ENCODE assay signal across 8 mouse cellular contexts in genomic region chr2:144245464-144245863, GRCm38 (mm10). TPM values are rescaled to one million over a fixed set of nuclear protein-coding genes. Genes with fewer than 3 reads are reported as not detected.
DNase-seq lines count a peak whose midpoint lies in the region; ATAC-seq and TF ChIP-seq lines count a peak whose summit lies in the region.

No protein-coding gene starts in this region.

- no peaks in the 10 kb centered on the region for H3K9me3 ChIP-seq in liver, embryonic 16.5 days (replicated peaks; ENCODE audit: control insufficient read depth, low read length)
- H3K9me3 ChIP-seq in liver, embryonic 12.5 days (replicated peaks): no peaks in the 10 kb centered on the region
- no peaks in the 10 kb centered on the region for H3K9me3 ChIP-seq in lung, embryonic 14.5 days (ENCODE audit: low read depth, low read length)
- no peaks in the 10 kb centered on the region for H3K9me3 ChIP-seq in stomach, embryonic 15.5 days
- no peaks in the 10 kb centered on the region for H3K9me3 ChIP-seq in neural tube, embryonic 15.5 days (replicated peaks)

- intact Hi-C loops in gastrocnemius, adult 2 months (cut with DNase I): no loop called here
- intact Hi-C loops in gastrocnemius, postnatal 36 days (cut with DNase I): no loop called here

- H3K27ac ChIP-seq in gastrocnemius, adult 2 months: peak overlapping the region; percentile 71
- H3K27ac ChIP-seq in liver, embryonic 16.5 days (ENCODE audit: low read length): no peak overlapping the region
- no peak overlapping the region for H3K27ac ChIP-seq in liver, embryonic 12.5 days
- peak overlapping the region; percentile 39; the same call in 1 of the 2 replicates for H3K27ac ChIP-seq in lung, embryonic 14.5 days (ENCODE audit: low read depth)
- H3K27ac ChIP-seq in stomach, embryonic 15.5 days: 0 out of 2 replicates have a peak overlapping the region, but pooled peaks have one; percentile 5
- H3K27ac ChIP-seq in neural tube, embryonic 15.5 days (replicated peaks): no peak overlapping the region; the same call in 1 of the 2 replicates

- H3K4me1 ChIP-seq in liver, embryonic 16.5 days (ENCODE audit: control insufficient read depth, low read depth, low read length): no peaks in the 10 kb centered on the region; the same call in 1 of the 2 replicates
- H3K4me1 ChIP-seq in liver, embryonic 12.5 days: peaks cover 33% of the 10 kb centered on the region
- no peaks in the 10 kb centered on the region for H3K4me1 ChIP-seq in lung, embryonic 14.5 days (ENCODE audit: insufficient read depth)
- H3K4me1 ChIP-seq in stomach, embryonic 15.5 days: peaks cover 11% of the 10 kb centered on the region; the same call in 1 of the 2 replicates
- H3K4me1 ChIP-seq in neural tube, embryonic 15.5 days: no peaks in the 10 kb centered on the region

- TF ChIP-seq CTCF in gastrocnemius, adult 2 months (IDR thresholded peaks at IDR 0.05): no peak
- no peak for TF ChIP-seq CTCF in lung, embryonic 14.5 days (IDR thresholded peaks at IDR 0.05; ENCODE audit: low read depth)

- peak; percentile 75 for DNase-seq in gastrocnemius, adult 2 months
- no peak for DNase-seq in gastrocnemius, postnatal 36 days
- DNase-seq in lung, embryonic 14.5 days: peak; percentile 32
- no peak for DNase-seq in right cerebral cortex, postnatal 4 days

- peaks cover 12% of the 10 kb centered on the region for H3K36me3 ChIP-seq in liver, embryonic 16.5 days (ENCODE audit: control insufficient read depth, insufficient read depth)
- H3K36me3 ChIP-seq in liver, embryonic 12.5 days: peaks cover 18% of the 10 kb centered on the region
- peaks cover 15% of the 10 kb centered on the region for H3K36me3 ChIP-seq in lung, embryonic 14.5 days (ENCODE audit: insufficient read depth)
- H3K36me3 ChIP-seq in stomach, embryonic 15.5 days: peaks cover 8% of the 10 kb centered on the region; the same call in 1 of the 2 replicates
- H3K36me3 ChIP-seq in neural tube, embryonic 15.5 days: peaks cover 18% of the 10 kb centered on the region

- H3K4me3 ChIP-seq in gastrocnemius, adult 2 months: peak overlapping the region; percentile 43
- H3K4me3 ChIP-seq in liver, embryonic 16.5 days (ENCODE audit: low read depth, low read length): no peak overlapping the region
- H3K4me3 ChIP-seq in liver, embryonic 12.5 days: no peak overlapping the region
- no peak overlapping the region for H3K4me3 ChIP-seq in lung, embryonic 14.5 days (ENCODE audit: low read depth, low read length)
- no peak overlapping the region for H3K4me3 ChIP-seq in stomach, embryonic 15.5 days (replicated peaks)
- no peak overlapping the region for H3K4me3 ChIP-seq in neural tube, embryonic 15.5 days (replicated peaks)

- H3K9ac ChIP-seq in liver, embryonic 16.5 days (ENCODE audit: low read depth, low read length): no peak overlapping the region
- no peak overlapping the region for H3K9ac ChIP-seq in liver, embryonic 12.5 days
- H3K9ac ChIP-seq in lung, embryonic 14.5 days: no peak overlapping the region
- H3K9ac ChIP-seq in stomach, embryonic 15.5 days: no peak overlapping the region
- no peak overlapping the region for H3K9ac ChIP-seq in neural tube, embryonic 15.5 days (replicated peaks)

- WGBS in liver, embryonic 16.5 days (ENCODE audit: insufficient replicate concordance): 27% methylated on average over 7 of the region's 7 CpGs
- 55% methylated on average over 7 of the region's 7 CpGs for WGBS in liver, embryonic 12.5 days (ENCODE audit: insufficient replicate concordance)
- WGBS in lung, embryonic 14.5 days: 51% methylated on average over 7 of the region's 7 CpGs
- 64% methylated on average over 7 of the region's 7 CpGs for WGBS in stomach, embryonic 15.5 days
- 59% methylated on average over 7 of the region's 7 CpGs for WGBS in neural tube, embryonic 15.5 days

- peak; percentile 28; the same call in 1 of the 2 replicates for ATAC-seq in liver, embryonic 16.5 days (ENCODE audit: low read depth)
- ATAC-seq in liver, embryonic 12.5 days: no peak
- no peak for ATAC-seq in lung, embryonic 14.5 days (ENCODE audit: insufficient read depth)
- ATAC-seq in stomach, embryonic 15.5 days (ENCODE audit: insufficient read depth, low FRiP score, low read depth): no peak
- no peak for ATAC-seq in neural tube, embryonic 15.5 days (ENCODE audit: low FRiP score)

- no peak overlapping the region for H3K4me2 ChIP-seq in liver, embryonic 16.5 days (ENCODE audit: low read depth, low read length)
- H3K4me2 ChIP-seq in liver, embryonic 12.5 days: no peak overlapping the region
- H3K4me2 ChIP-seq in lung, embryonic 14.5 days: no peak overlapping the region
- no peak overlapping the region for H3K4me2 ChIP-seq in stomach, embryonic 15.5 days
- no peak overlapping the region for H3K4me2 ChIP-seq in neural tube, embryonic 15.5 days

- H3K27me3 ChIP-seq in liver, embryonic 16.5 days (ENCODE audit: control insufficient read depth, insufficient read depth, low read depth, low read length): no peaks in the 10 kb centered on the region
- H3K27me3 ChIP-seq in liver, embryonic 12.5 days (replicated peaks): no peaks in the 10 kb centered on the region
- no peaks in the 10 kb centered on the region for H3K27me3 ChIP-seq in lung, embryonic 14.5 days (ENCODE audit: insufficient read depth, low read length)
- H3K27me3 ChIP-seq in stomach, embryonic 15.5 days (replicated peaks): no peaks in the 10 kb centered on the region
- H3K27me3 ChIP-seq in neural tube, embryonic 15.5 days (replicated peaks): no peaks in the 10 kb centered on the region

RNA-seq across cellular contexts. Expression of gene Mgme1, which starts 25.0 kb away (rescaled TPM):
- total RNA-seq in gastrocnemius, adult 2 months (2021): 10 to 100 TPM; 10.2 to 11.9 TPM
- total RNA-seq in gastrocnemius, postnatal 36 days (2021): 1 to 10 TPM; 7.2 to 7.3 TPM
- 8.1 and 9.9 TPM in 2 replicates for polyA plus RNA-seq in liver, embryonic 16.5 days (2015; fragmentation: Nextera tagmentation; extraction: Ambion mirVana)
- polyA plus RNA-seq in liver, embryonic 12.5 days (2016; fragmentation: Nextera tagmentation; extraction: Ambion mirVana): 17.4 and 19.0 TPM in 2 replicates
- 21.3 and 22.6 TPM in 2 replicates for polyA plus RNA-seq in lung, embryonic 14.5 days (2014; fragmentation: Nextera tagmentation; extraction: Ambion mirVana)
- 20.2 and 21.3 TPM in 2 replicates for polyA plus RNA-seq in stomach, embryonic 15.5 days (2015; fragmentation: Nextera tagmentation; extraction: Ambion mirVana)
- 13.3 and 15.5 TPM in 2 replicates for polyA plus RNA-seq in neural tube, embryonic 15.5 days (2015; fragmentation: Nextera tagmentation; extraction: Ambion mirVana)

RNA-seq across cellular contexts. Expression of gene Snx5, which starts 25.2 kb away (rescaled TPM):
- total RNA-seq in gastrocnemius, adult 2 months (2021): 10 to 100 TPM; 52.0 to 60.6 TPM
- total RNA-seq in gastrocnemius, postnatal 36 days (2021): 10 to 100 TPM; 37.3 to 46.2 TPM
- polyA plus RNA-seq in liver, embryonic 16.5 days (2015; fragmentation: Nextera tagmentation; extraction: Ambion mirVana): 56.5 and 60.5 TPM in 2 replicates
- polyA plus RNA-seq in liver, embryonic 12.5 days (2016; fragmentation: Nextera tagmentation; extraction: Ambion mirVana): 104 and 107 TPM in 2 replicates
- polyA plus RNA-seq in lung, embryonic 14.5 days (2014; fragmentation: Nextera tagmentation; extraction: Ambion mirVana): 135 and 139 TPM in 2 replicates
- polyA plus RNA-seq in stomach, embryonic 15.5 days (2015; fragmentation: Nextera tagmentation; extraction: Ambion mirVana): 122 and 130 TPM in 2 replicates
- polyA plus RNA-seq in neural tube, embryonic 15.5 days (2015; fragmentation: Nextera tagmentation; extraction: Ambion mirVana): 74.4 and 93.8 TPM in 2 replicates

Comparison
In these comparisons a context has a peak if more than half of its experiments do, and no peak if none do; other contexts are left out.
1. DNase-seq: peak in gastrocnemius, adult 2 months (single experiment) and lung, embryonic 14.5 days (single experiment); none in gastrocnemius, postnatal 36 days (0 of 2) and right cerebral cortex, postnatal 4 days (single experiment).
2. H3K27ac ChIP-seq: peak in gastrocnemius, adult 2 months (single experiment), lung, embryonic 14.5 days (single experiment) and stomach, embryonic 15.5 days (single experiment); none in liver, embryonic 16.5 days (single experiment), liver, embryonic 12.5 days (single experiment) and neural tube, embryonic 15.5 days (single experiment).